Mouse (Mus musculus): ENCODE results near the gene Astl. TPM values are rescaled to one million over a fixed set of nuclear protein-coding genes. Genes with fewer than 3 reads are reported as not detected.
"Not testable (repeated sequence)": the region's sequence is repeated elsewhere in the genome, so short reads cannot be mapped to it uniquely, and the experiment has no call there.

Astl gene
- polyA plus RNA-seq (2012; ENCODE audit: insufficient read depth, insufficient read length, low replicate concordance, missing spikeins), result not detected in 2 replicates

GRCm38 (mm10) chr2:127338416-127338815 lies at the start of gene Astl:
Astl (plus strand) TSS chr2:127338639.
- peaks cover 8% of the 10 kb centered on the region for H3K4me1 ChIP-seq (ENCODE audit: control insufficient read depth, insufficient read depth, low read length)
- TF ChIP-seq CTCF (IDR thresholded peaks at IDR 0.05; ENCODE audit: insufficient read depth, low read depth, low read length) (no peak), POLR2A (IDR thresholded peaks at IDR 0.05; ENCODE audit: insufficient read depth, low read depth, low read length) (no peak)
- WGBS, result 96% methylated on average over 4 of the region's 4 CpGs
- H3K4me3 ChIP-seq (ENCODE audit: insufficient read depth, low read depth, low read length), result no peak within 1 kb of the TSS
- H3K27ac ChIP-seq (ENCODE audit: insufficient read depth, low read depth, low read length), result no peak within 1 kb of the TSS

- TF ChIP-seq POLR2A (IDR thresholded peaks at IDR 0.05; ENCODE audit: insufficient read depth, low read depth, low read length) (no peak), CTCF (IDR thresholded peaks at IDR 0.05; ENCODE audit: insufficient read depth, low read depth, low read length) (no peak)
- 82% methylated on average over 4 of the region's 4 CpGs for WGBS
Measured at GRCm38 (mm10) chr2:127292250-127292649, 46.2 kb upstream of the Astl start.

GRCm38 (mm10) chr2:127297001-127297805 lies 41.2 kb upstream of the Astl start:
- Histone ChIP-seq H3K4me3 (ENCODE audit: insufficient read depth, low read depth, low read length) (no peak overlapping the region), H3K27ac (ENCODE audit: insufficient read depth, low read depth, low read length) (no peak overlapping the region), H3K4me1 (ENCODE audit: control insufficient read depth, insufficient read depth, low read length) (no peaks in the 10 kb centered on the region)
- WGBS, result 94% methylated on average over 7 of the region's 7 CpGs
- TF ChIP-seq CTCF (IDR thresholded peaks at IDR 0.05; ENCODE audit: insufficient read depth, low read depth, low read length) (no peak), POLR2A (IDR thresholded peaks at IDR 0.05; ENCODE audit: insufficient read depth, low read depth, low read length) (no peak)

More at GRCm38 (mm10) chr2:127292250-127292649, 46.2 kb upstream of the Astl start:
- H3K4me1 ChIP-seq (ENCODE audit: control insufficient read depth, insufficient read depth, low read length), result no peaks in the 10 kb centered on the region
- H3K27ac ChIP-seq (ENCODE audit: insufficient read depth, low read depth, low read length), result no peak overlapping the region
- no peak overlapping the region for H3K4me3 ChIP-seq (ENCODE audit: insufficient read depth, low read depth, low read length)

GRCm38 (mm10) chr2:127298056-127298455 lies 40.4 kb upstream of the Astl start:
- TF ChIP-seq POLR2A (IDR thresholded peaks at IDR 0.05; ENCODE audit: insufficient read depth, low read depth, low read length) (no peak), CTCF (IDR thresholded peaks at IDR 0.05; ENCODE audit: insufficient read depth, low read depth, low read length) (no peak)
- Histone ChIP-seq H3K4me1 (ENCODE audit: control insufficient read depth, insufficient read depth, low read length) (no peaks in the 10 kb centered on the region), H3K27ac (ENCODE audit: insufficient read depth, low read depth, low read length) (no peak overlapping the region), H3K4me3 (ENCODE audit: insufficient read depth, low read depth, low read length) (no peak overlapping the region)
- WGBS, result 98% methylated on average over 1 of the region's 1 CpGs

- H3K27ac ChIP-seq (ENCODE audit: insufficient read depth, low read depth, low read length), result no peak overlapping the region
- TF ChIP-seq CTCF (IDR thresholded peaks at IDR 0.05; ENCODE audit: insufficient read depth, low read depth, low read length), result no peak
- no peak for TF ChIP-seq POLR2A (IDR thresholded peaks at IDR 0.05; ENCODE audit: insufficient read depth, low read depth, low read length)
- H3K4me1 ChIP-seq (ENCODE audit: control insufficient read depth, insufficient read depth, low read length), result no peaks in the 10 kb centered on the region
- H3K4me3 ChIP-seq (ENCODE audit: insufficient read depth, low read depth, low read length), result no peak overlapping the region
- 60% methylated on average over 3 of the region's 3 CpGs for WGBS
Measured at GRCm38 (mm10) chr2:127300701-127301100, 37.7 kb upstream of the Astl start.

GRCm38 (mm10) chr2:127301883-127302282 lies 36.6 kb upstream of the Astl start:
- Histone ChIP-seq H3K4me3 (ENCODE audit: insufficient read depth, low read depth, low read length) (no peak overlapping the region), H3K27ac (ENCODE audit: insufficient read depth, low read depth, low read length) (no peak overlapping the region), H3K4me1 (ENCODE audit: control insufficient read depth, insufficient read depth, low read length) (no peaks in the 10 kb centered on the region)
- no peak for TF ChIP-seq POLR2A (IDR thresholded peaks at IDR 0.05; ENCODE audit: insufficient read depth, low read depth, low read length)
- no peak for TF ChIP-seq CTCF (IDR thresholded peaks at IDR 0.05; ENCODE audit: insufficient read depth, low read depth, low read length)
- WGBS, result 92% methylated on average over 3 of the region's 3 CpGs

GRCm38 (mm10) chr2:127304192-127304591 lies 34.2 kb upstream of the Astl start:
- H3K27ac ChIP-seq (ENCODE audit: insufficient read depth, low read depth, low read length); H3K4me3 ChIP-seq (ENCODE audit: insufficient read depth, low read depth, low read length); H3K4me1 ChIP-seq (ENCODE audit: control insufficient read depth, insufficient read depth, low read length): not testable (repeated sequence)
- 95% methylated on average over 4 of the region's 4 CpGs for WGBS

GRCm38 (mm10) chr2:127304609-127305210 lies 33.7 kb upstream of the Astl start:
- no peak overlapping the region for H3K27ac ChIP-seq (ENCODE audit: insufficient read depth, low read depth, low read length)
- no peak overlapping the region for H3K4me3 ChIP-seq (ENCODE audit: insufficient read depth, low read depth, low read length)
- TF ChIP-seq POLR2A (IDR thresholded peaks at IDR 0.05; ENCODE audit: insufficient read depth, low read depth, low read length) (no peak), CTCF (IDR thresholded peaks at IDR 0.05; ENCODE audit: insufficient read depth, low read depth, low read length) (no peak)
- H3K4me1 ChIP-seq (ENCODE audit: control insufficient read depth, insufficient read depth, low read length), result no peaks in the 10 kb centered on the region
- 87% methylated on average over 3 of the region's 3 CpGs for WGBS

- Histone ChIP-seq H3K4me1 (ENCODE audit: control insufficient read depth, insufficient read depth, low read length) (no peaks in the 10 kb centered on the region), H3K27ac (ENCODE audit: insufficient read depth, low read depth, low read length) (no peak overlapping the region), H3K4me3 (ENCODE audit: insufficient read depth, low read depth, low read length) (no peak overlapping the region)
- no peak for TF ChIP-seq CTCF (IDR thresholded peaks at IDR 0.05; ENCODE audit: insufficient read depth, low read depth, low read length)
- no peak for TF ChIP-seq POLR2A (IDR thresholded peaks at IDR 0.05; ENCODE audit: insufficient read depth, low read depth, low read length)
Measured at GRCm38 (mm10) chr2:127306123-127306522, 32.3 kb upstream of the Astl start.
